Mouse (Mus musculus) cerebellum, postnatal 36 days (tissue): ENCODE data around the gene Fam186b.
A peak's percentile ranks its signal among the peaks of the same experiment; 100 is the strongest.

ENCODE experiments used
- DNase-seq, 2 experiments: peaks; one replicate each; pipeline ENCODE4 v3.0.0; 2021 to 2022; ENCODE audit warnings: mixed read lengths in 2 of 2

The Fam186b gene

GRCm38 (mm10) chr15:99295484-99295981 is at the start of gene Fam186b:
Gene Fam186b, minus strand, starts transcription at chr15:99295888.
- DNase-seq: peak; percentile 41 to 42

GRCm38 (mm10) chr15:99344961-99345360 is 49.3 kb upstream of the Fam186b start:
- DNase-seq: no peak

GRCm38 (mm10) chr15:99344148-99344870 is 48.6 kb upstream of the Fam186b start:
- DNase-seq: no peak

- DNase-seq: no peak
These were observed 47.9 kb upstream of the Fam186b start for GRCm38 (mm10) chr15:99343414-99344147.

GRCm38 (mm10) chr15:99342194-99342981 is 46.7 kb upstream of the Fam186b start:
- DNase-seq: no peak

DNA sequence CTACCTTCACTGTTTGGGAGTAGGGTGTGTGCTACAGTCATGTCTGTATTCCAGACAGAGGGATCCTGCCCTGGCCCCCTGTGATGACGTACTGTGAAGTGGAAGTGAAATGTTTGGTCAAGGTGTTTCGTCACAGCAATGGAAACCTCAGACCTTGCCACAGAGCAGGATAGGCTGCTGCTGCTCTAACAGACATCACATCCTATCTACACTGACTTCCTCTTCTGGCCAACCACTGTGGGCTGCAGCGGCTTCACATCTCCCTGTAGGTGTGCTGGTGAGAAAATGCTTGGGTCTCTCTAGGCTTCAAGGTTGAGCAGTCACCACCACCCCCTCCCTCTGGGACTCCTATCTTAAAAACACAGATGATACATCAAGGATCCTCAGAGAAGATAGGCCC is 45.4 kb upstream of the Fam186b start:
- no peak for DNase-seq

- DNase-seq: no peak
These were observed 44.0 kb upstream of the Fam186b start for GRCm38 (mm10) chr15:99339669-99340068.

DNA sequence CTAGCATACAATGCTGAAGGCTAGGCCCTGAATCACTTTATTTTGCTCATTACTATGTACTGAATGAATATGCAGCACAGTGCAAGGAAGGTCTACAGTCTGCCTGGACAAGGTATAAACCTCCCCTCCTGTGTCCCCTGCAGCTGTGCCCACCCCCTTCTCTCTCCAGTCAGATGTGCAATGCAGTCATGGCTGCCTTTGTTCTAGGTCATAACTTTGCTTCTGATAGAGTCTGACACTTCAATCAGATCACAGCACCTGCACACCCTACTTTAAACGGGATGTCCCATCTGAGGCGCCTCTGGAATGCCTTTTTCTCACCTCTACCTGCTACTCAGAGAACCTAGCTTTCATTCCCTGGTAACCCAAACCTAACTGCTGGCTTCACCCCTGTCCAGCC is 43.2 kb upstream of the Fam186b start:
- DNase-seq: no peak

- no peak for DNase-seq
These were observed 40.2 kb upstream of the Fam186b start for GRCm38 (mm10) chr15:99335801-99336320.

GRCm38 (mm10) chr15:99334500-99334899 is 38.8 kb upstream of the Fam186b start:
- DNase-seq: no peak

GRCm38 (mm10) chr15:99333676-99334065 is 38.0 kb upstream of the Fam186b start:
- DNase-seq: no peak

- no peak for DNase-seq
These were observed 37.4 kb upstream of the Fam186b start for GRCm38 (mm10) chr15:99332921-99333675.

- no peak for DNase-seq
These were observed 36.4 kb upstream of the Fam186b start for GRCm38 (mm10) chr15:99332111-99332510.

- DNase-seq: no peak
These were observed 35.7 kb upstream of the Fam186b start for GRCm38 (mm10) chr15:99331341-99331740.

DNA sequence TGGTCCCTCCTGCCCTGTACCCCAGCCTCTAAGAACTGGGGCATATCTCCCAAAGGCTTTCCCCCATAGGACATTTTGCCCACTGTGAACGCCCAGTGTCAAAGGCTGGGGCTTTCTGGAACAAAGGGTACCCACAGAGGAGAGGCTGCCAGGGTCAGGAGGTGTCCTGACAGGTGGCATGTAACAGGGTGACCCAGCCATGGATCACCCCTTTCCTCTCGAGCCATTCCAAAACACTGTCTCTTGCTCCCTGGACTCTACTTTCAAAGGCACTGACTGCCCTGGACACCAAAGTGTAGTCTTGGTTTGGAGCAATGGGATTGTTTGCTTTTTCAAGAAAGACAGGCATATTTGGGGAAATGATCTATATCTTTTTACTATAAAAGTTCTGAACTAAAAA is 34.6 kb upstream of the Fam186b start:
- no peak for DNase-seq

DNA sequence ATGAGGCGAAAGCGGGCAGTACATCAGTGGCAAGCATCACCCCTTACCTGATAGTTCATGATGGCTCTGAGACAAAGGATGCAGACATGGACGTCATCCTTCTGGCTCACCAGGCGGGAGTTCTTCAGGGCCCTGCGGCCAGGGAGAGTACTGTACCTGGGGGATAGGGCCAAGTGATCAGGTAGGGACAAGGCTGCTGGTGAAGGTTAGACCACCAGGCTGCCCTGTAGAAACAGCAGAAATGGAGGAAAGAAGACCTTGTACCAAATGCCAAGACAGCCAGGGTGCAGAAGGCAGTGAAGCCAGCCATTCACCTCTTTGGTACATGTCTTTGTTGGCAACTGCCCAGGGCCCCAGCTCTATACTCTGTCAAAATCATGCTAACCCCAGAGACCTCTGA is 32.3 kb upstream of the Fam186b start:
- DNase-seq: no peak

DNA sequence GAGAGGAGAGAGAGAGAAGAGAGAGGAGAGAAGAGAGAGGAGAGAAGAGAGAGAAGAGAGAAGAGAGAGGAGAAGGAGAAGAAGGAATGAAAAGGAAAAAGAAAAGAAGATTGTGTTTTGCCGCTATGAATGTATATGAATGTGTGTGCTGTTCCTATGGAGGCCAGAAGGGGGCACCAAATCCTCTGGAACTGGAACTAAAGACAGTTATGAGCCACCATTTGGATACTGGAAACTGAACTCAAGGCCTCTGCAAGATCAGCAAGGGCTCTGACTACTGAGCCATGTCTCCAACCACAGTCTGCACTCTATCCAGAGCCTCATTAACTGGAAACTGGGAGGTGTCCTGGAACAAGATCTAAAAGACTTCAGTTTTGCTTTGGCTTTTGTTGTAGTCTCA is 31.3 kb upstream of the Fam186b start:
- DNase-seq: no peak

DNA sequence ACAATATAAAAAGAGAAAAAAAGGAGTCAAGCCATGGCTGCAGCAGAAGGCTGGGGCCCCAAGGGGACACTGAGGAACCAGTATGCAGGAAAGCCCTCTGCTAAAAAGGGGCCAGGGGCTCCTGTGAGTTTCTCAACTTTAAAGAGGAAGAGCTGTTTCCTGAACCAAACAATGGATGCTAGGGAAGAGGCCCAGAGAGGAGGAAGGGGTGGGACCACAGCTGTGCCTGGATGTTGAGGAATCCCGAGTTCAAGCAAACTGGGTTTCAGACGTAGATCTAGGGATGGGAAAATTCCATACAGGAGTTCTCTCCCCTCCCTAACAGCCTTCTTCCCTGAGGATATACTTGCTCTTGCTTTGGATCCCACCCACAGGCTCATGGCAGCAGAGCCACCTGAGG is 30.7 kb upstream of the Fam186b start:
- DNase-seq: no peak

DNA sequence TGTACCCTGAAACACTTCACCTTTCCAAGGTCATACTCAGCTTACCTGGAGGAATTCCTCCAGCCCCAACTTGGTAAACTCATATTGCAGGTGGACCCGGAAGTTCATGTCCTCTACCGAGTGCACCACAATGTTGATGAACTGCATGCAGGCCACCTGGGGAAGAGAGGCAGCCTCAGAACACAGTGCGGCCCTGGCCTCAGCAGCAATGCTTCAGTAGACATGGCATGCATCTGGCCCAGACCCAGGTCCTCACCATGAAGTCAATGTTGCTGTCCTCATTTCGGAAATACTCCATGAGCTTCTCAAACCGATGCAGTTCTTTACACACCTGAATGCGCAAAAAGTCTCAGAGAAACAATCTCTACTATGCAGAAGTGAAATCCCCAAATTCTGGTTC is 29.9 kb upstream of the Fam186b start:
- DNase-seq: no peak

DNA sequence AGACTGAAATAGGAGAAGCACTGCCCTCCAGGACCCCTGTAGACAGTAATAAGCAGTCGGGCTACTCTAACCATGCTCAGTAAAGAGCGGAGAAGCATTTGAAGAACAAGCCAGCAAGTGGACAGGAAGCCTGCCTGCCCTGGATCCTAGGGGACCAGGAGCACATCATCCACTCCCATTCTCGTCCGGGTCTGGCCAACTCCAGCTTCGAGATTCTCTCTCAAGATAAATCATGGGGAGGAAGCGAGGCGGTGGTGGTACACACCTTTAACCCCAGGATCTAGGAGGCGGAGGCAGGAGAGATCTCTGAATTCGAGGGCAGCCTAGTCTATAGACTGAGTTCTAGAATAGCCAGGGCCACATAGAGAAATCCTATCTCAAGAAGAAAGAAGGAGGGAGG is 28.5 kb upstream of the Fam186b start:
- no peak for DNase-seq

- no peak for DNase-seq
These were observed 25.3 kb upstream of the Fam186b start for GRCm38 (mm10) chr15:99320978-99321377.

DNA sequence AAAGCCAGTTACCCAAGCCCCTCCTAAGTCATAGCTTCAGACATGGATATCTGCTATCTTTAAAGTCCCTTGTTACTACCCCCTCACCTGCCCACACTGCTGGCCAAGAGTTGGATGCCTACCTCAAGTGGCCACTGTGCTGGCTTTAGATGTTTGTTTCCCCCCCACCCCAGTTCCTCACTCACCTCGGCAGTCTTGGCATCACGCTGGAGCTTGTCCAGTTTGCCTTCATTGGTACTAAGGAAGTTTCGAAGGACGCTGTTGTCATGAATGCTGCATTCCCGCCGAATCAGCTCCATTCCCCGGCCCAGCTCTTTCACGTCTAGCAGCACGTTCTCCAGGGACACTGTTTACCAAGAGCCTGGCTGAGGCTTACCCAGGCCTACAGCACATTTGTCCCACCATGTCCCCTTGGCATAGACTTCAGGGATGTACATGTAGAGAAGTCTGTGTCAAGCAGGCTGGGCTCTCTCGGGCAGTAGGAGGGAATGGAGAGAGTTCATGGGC is 24.5 kb upstream of the Fam186b start:
- no peak for DNase-seq
